Mouse (Mus musculus): ENCODE measurements around the gene Ormdl3.

The Ormdl3 gene

GRCm38 (mm10) chr11:98588833-98589281 is 1.7 kb upstream of the Ormdl3 start:
- no peak for DNase-seq (ENCODE audit: low spot score in 2 of 2)

GRCm38 (mm10) chr11:98587684-98588546 is 747 bp upstream of the Ormdl3 start:
- DNase-seq (ENCODE audit: low spot score in 2 of 2), result peak; percentile 42 to 52

GRCm38 (mm10) chr11:98586087-98586891 is 879 bp downstream of the Ormdl3 start:
- peak in 1 of 2 experiments; percentile 30 for DNase-seq (ENCODE audit: low spot score in 2 of 2)

- no peak for DNase-seq (ENCODE audit: low spot score in 2 of 2)
Observed at GRCm38 (mm10) chr11:98584629-98585177, 2.5 kb downstream of the Ormdl3 start.

GRCm38 (mm10) chr11:98584146-98584545 is 3.0 kb downstream of the Ormdl3 start:
- DNase-seq (ENCODE audit: low spot score in 2 of 2), result no peak

- no peak for DNase-seq (ENCODE audit: low spot score in 2 of 2)
Observed at GRCm38 (mm10) chr11:98583571-98583970, 3.6 kb downstream of the Ormdl3 start.

GRCm38 (mm10) chr11:98583265-98583552 is 4.0 kb downstream of the Ormdl3 start:
- DNase-seq (ENCODE audit: low spot score in 2 of 2), result no peak

GRCm38 (mm10) chr11:98582551-98583264 is 4.5 kb downstream of the Ormdl3 start:
- DNase-seq (ENCODE audit: low spot score in 2 of 2), result no peak

- DNase-seq (ENCODE audit: low spot score in 2 of 2), result no peak
Observed at GRCm38 (mm10) chr11:98582030-98582388, 5.2 kb downstream of the Ormdl3 start.

- DNase-seq (ENCODE audit: low spot score in 2 of 2), result no peak
Observed at GRCm38 (mm10) chr11:98581286-98582029, 5.7 kb downstream of the Ormdl3 start.

GRCm38 (mm10) chr11:98580301-98581121 is 6.7 kb downstream of the Ormdl3 start:
- no peak for DNase-seq (ENCODE audit: low spot score in 2 of 2)

- no peak for DNase-seq (ENCODE audit: low spot score in 2 of 2)
Observed at GRCm38 (mm10) chr11:98577776-98578175, 9.4 kb downstream of the Ormdl3 start.

- no peak for DNase-seq (ENCODE audit: low spot score in 2 of 2)
Observed at GRCm38 (mm10) chr11:98569461-98569860, 17.7 kb downstream of the Ormdl3 start.

GRCm38 (mm10) chr11:98568326-98568725 is 18.8 kb downstream of the Ormdl3 start:
- DNase-seq (ENCODE audit: low spot score in 2 of 2), result no peak

- no peak for DNase-seq (ENCODE audit: low spot score in 2 of 2)
Observed at GRCm38 (mm10) chr11:98563921-98564414, 23.2 kb downstream of the Ormdl3 start.

- no peak for DNase-seq (ENCODE audit: low spot score in 2 of 2)
Observed at GRCm38 (mm10) chr11:98563025-98563424, 24.1 kb downstream of the Ormdl3 start.

- DNase-seq (ENCODE audit: low spot score in 2 of 2), result no peak
Observed at GRCm38 (mm10) chr11:98560942-98561341, 26.2 kb downstream of the Ormdl3 start.

- DNase-seq (ENCODE audit: low spot score in 2 of 2), result no peak
Observed at GRCm38 (mm10) chr11:98555124-98555700, 32.0 kb downstream of the Ormdl3 start.

GRCm38 (mm10) chr11:98553966-98554365 is 33.2 kb downstream of the Ormdl3 start:
- no peak for DNase-seq (ENCODE audit: low spot score in 2 of 2)
